Mouse (Mus musculus) gastrocnemius, adult 8-10 months (tissue): ENCODE results near the gene Tmprss12. TPM values are rescaled to one million over a fixed set of nuclear protein-coding genes. Genes with fewer than 3 reads are reported as not detected.
"Not testable (repeated sequence)": the region's sequence is repeated elsewhere in the genome, so short reads cannot be mapped to it uniquely, and the experiment has no call there.

ENCODE experiments used
- DNase-seq, 2 experiments: peaks; one replicate each; pipeline ENCODE4 v3.0.0; 2022; ENCODE audit warnings: low spot score in 2 of 2
- total RNA-seq, 4 experiments: library from RNA; stranded (reverse); gene quantifications; 2 replicates each; pipeline ENCODE4 v1.2.4; 2022

Gene Tmprss12
- total RNA-seq, 4 experiments from 2014 or later = not detected

GRCm38 (mm10) chr15:100321134-100321533, 40.5 kb downstream of the Tmprss12 start:
- DNase-seq = peak in 1 of 2 experiments; percentile 51

- no peak for DNase-seq
These were observed 43.5 kb downstream of the Tmprss12 start for GRCm38 (mm10) chr15:100324021-100324591.

DNA sequence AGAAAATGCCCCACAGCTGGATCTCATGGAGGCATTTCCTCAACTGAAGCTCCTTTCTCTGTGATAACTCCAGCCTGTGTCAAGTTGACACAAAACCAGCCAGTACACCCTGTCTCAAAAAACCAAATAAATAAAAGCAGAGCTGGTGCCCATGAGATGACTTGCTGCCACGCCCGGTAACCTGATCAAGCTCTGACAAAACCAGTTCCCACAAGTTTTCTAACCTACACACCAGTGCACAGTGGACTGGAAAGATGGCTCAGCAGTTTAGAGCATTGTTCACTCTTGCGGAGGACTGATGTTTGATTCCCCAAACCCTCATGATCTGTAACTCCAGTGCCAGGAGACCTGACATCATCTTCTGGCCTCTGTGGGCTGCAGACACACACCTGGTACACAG, 44.6 kb downstream of the Tmprss12 start:
- no peak for DNase-seq

GRCm38 (mm10) chr15:100328089-100328488, 47.5 kb downstream of the Tmprss12 start:
- not testable (repeated sequence) for DNase-seq

DNA sequence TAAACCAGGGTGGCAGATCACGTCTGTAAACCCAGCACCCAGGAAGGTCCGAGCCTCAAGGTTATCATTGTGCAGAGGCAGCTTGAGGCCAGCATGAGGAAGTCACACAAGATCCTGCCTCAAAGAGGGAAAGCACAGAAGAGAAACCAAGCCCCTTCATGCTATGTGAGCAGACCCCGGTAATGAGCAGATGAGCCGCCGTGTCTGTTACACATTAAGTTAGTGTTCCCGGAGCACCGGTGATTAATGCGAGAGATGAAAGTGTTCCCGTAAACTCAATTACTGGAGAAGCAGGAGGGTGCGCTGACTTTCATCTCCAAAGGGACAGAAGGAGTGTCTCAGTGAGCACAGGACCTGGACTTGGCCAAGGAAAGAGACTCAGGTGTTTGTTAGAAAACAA, 48.7 kb downstream of the Tmprss12 start:
- not testable (repeated sequence) for DNase-seq

GRCm38 (mm10) chr15:100330739-100331138, 50.1 kb downstream of the Tmprss12 start:
- DNase-seq = no peak

DNA sequence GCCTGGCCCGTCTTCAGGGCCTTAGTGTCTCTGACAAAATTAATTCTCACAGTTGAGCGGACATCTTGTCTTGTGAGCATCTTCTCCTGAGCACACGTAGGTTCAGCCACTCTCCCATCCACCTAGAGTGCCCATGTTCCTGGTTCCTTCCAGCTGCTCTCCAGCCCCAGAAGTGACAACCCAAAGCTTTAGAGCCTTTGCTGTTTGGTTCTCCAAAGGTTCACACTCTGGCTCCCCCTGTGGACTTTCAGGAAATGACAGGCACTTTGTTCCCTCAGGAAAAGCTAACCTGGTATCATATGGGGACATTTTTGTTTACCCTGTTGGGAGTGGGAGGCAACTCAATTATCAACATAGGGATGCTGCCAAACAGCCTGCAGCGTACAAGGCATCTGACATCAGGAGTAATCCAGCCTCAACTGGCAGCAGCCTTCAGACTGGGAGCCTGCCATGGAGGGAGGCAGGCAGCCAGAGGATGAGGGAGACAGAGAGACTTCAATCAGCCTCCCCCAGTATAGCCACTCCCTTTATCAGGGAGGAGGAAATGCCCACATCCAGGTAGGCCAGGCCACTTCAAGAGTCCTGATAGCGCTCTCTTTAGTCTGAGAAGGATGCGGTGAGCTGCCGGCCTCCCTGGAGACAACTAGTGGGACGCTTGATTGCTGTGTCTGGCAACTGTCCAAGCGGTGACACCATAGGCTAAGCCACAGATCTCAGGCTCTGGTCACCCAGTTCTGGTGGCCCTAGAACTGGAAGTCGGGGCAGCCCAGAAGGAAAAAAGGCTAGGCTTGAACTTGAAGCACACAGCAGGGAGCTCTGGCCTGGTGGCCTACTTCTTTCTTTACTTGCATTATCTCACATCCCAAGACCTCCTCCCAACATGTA, 51.7 kb downstream of the Tmprss12 start:
- not testable (repeated sequence) for DNase-seq

- DNase-seq = no peak
These were observed 54.0 kb downstream of the Tmprss12 start, which contains the start of gene Mettl7a3 for GRCm38 (mm10) chr15:100334629-100335028. TSS of gene Mettl7a3 (plus strand) at chr15:100334929.

DNA sequence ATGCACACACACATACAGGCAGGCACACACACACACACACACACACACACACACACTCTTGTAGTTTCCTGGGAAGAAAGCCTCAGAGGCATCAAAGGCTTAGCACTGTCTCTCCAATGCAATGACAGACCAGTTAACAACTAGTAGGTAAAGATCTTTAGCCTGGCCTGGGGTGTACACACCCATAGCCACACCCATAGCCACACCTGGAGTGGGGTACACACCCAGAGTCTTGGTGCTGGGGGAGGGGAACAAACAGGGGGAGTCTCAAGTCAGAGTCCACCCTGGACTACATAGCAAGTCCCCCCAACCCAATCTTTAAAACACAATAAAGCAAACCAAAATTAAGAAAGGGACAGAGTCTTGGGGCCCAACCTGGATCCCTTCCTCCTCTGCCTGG, 56.7 kb downstream of the Tmprss12 start:
- DNase-seq = not testable (repeated sequence)

GRCm38 (mm10) chr15:100337847-100338246, 57.2 kb downstream of the Tmprss12 start:
- DNase-seq = peak; percentile 43 to 52

- not testable (repeated sequence) for DNase-seq
These were observed 60.8 kb downstream of the Tmprss12 start for GRCm38 (mm10) chr15:100341314-100341980.

Other genes starting within 250 kb of the Tmprss12 start
- 1 to 10 TPM; 5.7 to 6.2 (median 5.7) TPM for gene Dip2b, start 242.2 kb upstream of the Tmprss12 start, total RNA-seq
- gene Atf1, start 53.0 kb upstream of the Tmprss12 start, total RNA-seq = 10 to 100 TPM; 48.3 to 65.5 (median 60.5) TPM
- 10 to 100 TPM; 37.7 to 45.7 (median 44.6) TPM for gene Mettl7a1, start 23.3 kb downstream of the Tmprss12 start, total RNA-seq
- gene Mettl7a3, start 54.1 kb downstream of the Tmprss12 start, total RNA-seq = under 1 TPM in 3 of 4 experiments, not detected in 1; 0.17 to 0.43 (median 0.22) TPM
- under 1 TPM in 1 of 4 experiments, not detected in 3; 0.45 TPM for gene Methig1, start 72.3 kb downstream of the Tmprss12 start, total RNA-seq
- gene Mettl7a2, start 72.4 kb downstream of the Tmprss12 start, total RNA-seq = 1 to 10 TPM in 1 of 4 experiments, under 1 TPM in 3; 0.77 to 1.0 (median 0.91) TPM
- not detected for gene Higd1c, start 83.7 kb downstream of the Tmprss12 start, total RNA-seq
- under 1 TPM in 1 of 4 experiments, not detected in 3; 0.12 TPM for gene Gm5475, start 141.3 kb downstream of the Tmprss12 start, total RNA-seq
- gene Slc11a2, start 144.2 kb downstream of the Tmprss12 start, total RNA-seq = 10 to 100 TPM; 31.0 to 39.7 (median 36.9) TPM
- gene Letmd1, start 188.2 kb downstream of the Tmprss12 start, total RNA-seq = 1 to 10 TPM; 6.6 to 7.9 (median 7.0) TPM
- gene Csrnp2, start 214.7 kb downstream of the Tmprss12 start, total RNA-seq = 1 to 10 TPM; 2.6 to 4.0 (median 3.4) TPM